Mouse (Mus musculus) heart, adult 11 months (tissue): Measurements from ENCODE around the gene Utf1.
A peak's percentile ranks its signal among the peaks of the same experiment; 100 is the strongest.

Experiments
- DNase-seq: peaks from one replicate; pipeline ENCODE4 v3.0.0; 2022

Utf1 gene

GRCm38 (mm10) chr7:139975471-139975870 lies 31.9 kb downstream of the Utf1 start:
- no peak for DNase-seq

GRCm38 (mm10) chr7:139978278-139978892 lies 34.8 kb downstream of the Utf1 start, which contains the start of gene 6430531B16Rik:
Gene 6430531B16Rik, minus strand, starts transcription at chr7:139978755.
- peak; percentile 97 for DNase-seq

GRCm38 (mm10) chr7:139979011-139979719 lies 35.6 kb downstream of the Utf1 start:
- DNase-seq, result peak; percentile 94

- no peak for DNase-seq
These were observed 37.2 kb downstream of the Utf1 start for GRCm38 (mm10) chr7:139980778-139981177.

GRCm38 (mm10) chr7:139982058-139982457 lies 38.5 kb downstream of the Utf1 start:
- DNase-seq, result no peak

GRCm38 (mm10) chr7:139984505-139984904 lies 40.9 kb downstream of the Utf1 start:
- no peak for DNase-seq

GRCm38 (mm10) chr7:139988272-139988671 lies 44.7 kb downstream of the Utf1 start:
- no peak for DNase-seq

- no peak for DNase-seq
These were observed 47.3 kb downstream of the Utf1 start for GRCm38 (mm10) chr7:139990864-139991394.

GRCm38 (mm10) chr7:139992406-139992805 lies 48.8 kb downstream of the Utf1 start, which contains the start of gene Adam8:
Gene Adam8, minus strand, starts transcription at chr7:139992562.
- no peak for DNase-seq

GRCm38 (mm10) chr7:139993532-139993931 lies 49.9 kb downstream of the Utf1 start:
- DNase-seq, result peak; percentile 61

GRCm38 (mm10) chr7:139994202-139994601 lies 50.6 kb downstream of the Utf1 start:
- DNase-seq, result peak; percentile 70

GRCm38 (mm10) chr7:139994676-139995075 lies 51.1 kb downstream of the Utf1 start:
- DNase-seq, result peak; percentile 91
